Mouse (Mus musculus): Measurements from ENCODE around the gene Efhb. TPM values are rescaled to one million over a fixed set of nuclear protein-coding genes. Genes with fewer than 3 reads are reported as not detected.

Gene Efhb
- polyA plus RNA-seq, 1 experiment from 2014 or later, result 0.26 TPM

DNA sequence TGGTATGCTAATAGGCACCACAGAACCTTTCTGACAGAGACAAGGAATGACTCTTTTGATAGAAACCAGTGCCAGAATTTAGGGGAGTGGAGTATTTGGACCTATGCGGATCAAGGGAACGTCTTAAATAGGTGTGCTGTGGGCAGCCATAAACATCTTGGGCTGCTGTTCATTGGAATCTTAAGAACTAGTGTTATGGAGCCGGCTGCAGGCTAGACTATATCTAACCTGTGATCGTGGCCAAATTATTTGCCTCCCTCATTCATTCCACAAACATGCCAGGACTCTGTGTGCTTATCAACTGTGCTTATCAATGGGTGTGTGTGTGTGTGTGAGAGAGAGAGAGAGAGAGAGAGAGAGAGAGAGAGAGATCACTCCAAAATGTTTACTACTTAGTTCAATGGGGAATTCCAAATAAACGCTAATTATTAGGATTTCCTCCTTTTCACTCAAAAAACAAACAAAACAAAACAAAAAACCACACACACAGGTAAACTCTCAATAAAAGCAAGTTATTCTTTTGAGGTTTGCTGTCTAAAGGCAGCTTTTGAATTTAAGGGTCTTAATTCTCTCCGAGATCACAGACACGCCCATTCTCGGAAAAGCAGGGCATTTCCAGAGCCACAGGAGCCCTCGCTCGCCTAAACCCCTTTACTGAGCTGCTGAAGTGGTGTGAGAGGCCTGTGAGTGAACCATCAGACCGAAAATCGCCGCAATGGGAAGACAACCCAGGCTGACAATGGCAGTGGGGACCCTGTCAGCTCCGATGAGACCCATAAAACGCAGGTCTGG is 15.1 kb upstream of the Efhb start:
- DNase-seq (ENCODE audit: low spot score, missing footprints), result no peak
- Histone ChIP-seq H3K27ac (ENCODE audit: low read depth, low read length) (peak overlapping the region; percentile 97), H3K9me3 (ENCODE audit: control insufficient read depth, low read length) (no peaks in the 10 kb centered on the region), H3K36me3 (ENCODE audit: control insufficient read depth, insufficient read depth, low read length) (no peaks in the 10 kb centered on the region), H3K4me3 (ENCODE audit: low read depth, low read length) (peak overlapping the region; percentile 95), H3K9ac (ENCODE audit: low read length) (peak overlapping the region; percentile 92), H3K27me3 (ENCODE audit: control insufficient read depth, insufficient read depth, low read length) (no peaks in the 10 kb centered on the region), H3K4me1 (ENCODE audit: control insufficient read depth, insufficient read depth, low read length) (peaks cover 13% of the 10 kb centered on the region), H3K4me2 (peak overlapping the region; percentile 62)
- WGBS, result 9% methylated on average over 15 of the region's 15 CpGs
- ATAC-seq (ENCODE audit: low FRiP score), result no peak

DNA sequence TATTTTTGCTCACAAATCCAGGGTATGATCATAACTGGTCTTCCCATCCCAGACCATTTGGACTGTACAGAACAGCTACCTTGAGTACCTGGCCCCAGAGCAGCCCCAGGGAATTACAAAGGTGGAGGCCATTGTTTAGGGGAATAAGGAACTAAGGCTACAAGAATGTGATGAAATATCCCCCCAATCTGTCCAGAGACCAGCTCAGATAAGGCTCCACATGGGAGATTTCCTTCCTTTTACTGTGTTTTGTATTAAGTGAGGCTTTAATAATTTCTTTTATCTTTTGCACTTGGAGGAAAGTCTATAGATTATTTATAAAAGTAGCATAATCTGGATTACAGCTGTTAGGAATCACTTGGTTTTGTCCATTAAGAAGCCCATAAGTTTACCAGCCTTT is 5.6 kb upstream of the Efhb start:
- Histone ChIP-seq H3K4me1 (ENCODE audit: control insufficient read depth, insufficient read depth, low read length) (no peaks in the 10 kb centered on the region), H3K27me3 (ENCODE audit: control insufficient read depth, insufficient read depth, low read length) (no peaks in the 10 kb centered on the region), H3K4me2 (no peak overlapping the region), H3K27ac (ENCODE audit: low read depth, low read length) (no peak overlapping the region), H3K9ac (ENCODE audit: low read length) (no peak overlapping the region), H3K4me3 (ENCODE audit: low read depth, low read length) (no peak overlapping the region), H3K36me3 (ENCODE audit: control insufficient read depth, insufficient read depth, low read length) (no peaks in the 10 kb centered on the region), H3K9me3 (ENCODE audit: control insufficient read depth, low read length) (no peaks in the 10 kb centered on the region)
- no peak for ATAC-seq (ENCODE audit: low FRiP score)
- DNase-seq (ENCODE audit: low spot score, missing footprints), result no peak

DNA sequence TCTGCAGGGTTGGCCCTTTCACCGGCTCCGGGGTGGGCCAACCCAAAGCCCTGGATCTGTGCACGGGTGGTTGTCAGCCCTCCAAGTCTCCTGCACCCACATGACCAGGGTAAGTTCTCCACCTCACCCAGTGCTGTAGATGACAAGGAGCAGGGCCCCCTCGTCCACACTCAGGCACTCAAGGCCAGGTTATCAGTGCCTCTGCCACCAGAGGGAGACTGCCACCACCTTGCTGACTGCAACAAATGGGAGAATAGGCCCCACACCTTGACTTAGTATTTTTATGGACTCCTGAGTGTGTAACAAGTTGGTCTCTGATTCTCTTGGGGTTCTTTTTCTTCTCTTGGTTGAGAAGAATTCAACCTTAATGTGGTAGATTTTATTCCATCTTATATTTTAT is 2.4 kb upstream of the Efhb start:
- Histone ChIP-seq H3K4me1 (ENCODE audit: control insufficient read depth, insufficient read depth, low read length) (peaks cover 4% of the 10 kb centered on the region), H3K4me3 (ENCODE audit: low read depth, low read length) (no peak overlapping the region), H3K4me2 (no peak overlapping the region), H3K36me3 (ENCODE audit: control insufficient read depth, insufficient read depth, low read length) (no peaks in the 10 kb centered on the region), H3K9me3 (ENCODE audit: control insufficient read depth, low read length) (no peaks in the 10 kb centered on the region), H3K9ac (ENCODE audit: low read length) (no peak overlapping the region), H3K27me3 (ENCODE audit: control insufficient read depth, insufficient read depth, low read length) (no peaks in the 10 kb centered on the region), H3K27ac (ENCODE audit: low read depth, low read length) (no peak overlapping the region)
- no peak for ATAC-seq (ENCODE audit: low FRiP score)
- no peak for DNase-seq (ENCODE audit: low spot score, missing footprints)
- 61% methylated on average over 4 of the region's 4 CpGs for WGBS

DNA sequence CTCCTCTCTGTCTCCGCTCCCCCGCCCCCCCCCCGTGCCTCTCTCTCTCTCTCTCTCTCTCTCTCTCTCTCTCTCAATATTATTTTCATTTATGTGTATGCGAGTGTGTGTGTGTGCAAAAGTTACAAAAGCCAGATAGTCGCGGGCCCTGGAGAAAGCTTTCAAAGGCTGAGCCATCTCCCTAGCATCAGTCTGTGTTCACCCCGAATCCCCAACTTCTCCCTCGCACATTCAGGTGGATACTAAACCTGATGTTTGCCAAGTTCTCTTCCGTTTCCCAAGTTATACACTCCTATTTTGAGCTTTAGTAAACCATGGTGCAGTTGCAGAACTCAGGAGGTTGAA is 347 bp upstream of the Efhb start:
- DNase-seq (ENCODE audit: low spot score, missing footprints) (no peak), ATAC-seq (ENCODE audit: low FRiP score) (peak; percentile 68; the same call in 1 of the 2 replicates)
- peak overlapping the region; percentile 65 for H3K4me2 ChIP-seq
- peak overlapping the region; percentile 40 for H3K4me3 ChIP-seq (ENCODE audit: low read depth, low read length)
- H3K9ac ChIP-seq (ENCODE audit: low read length), result peak overlapping the region; percentile 61
- H3K9me3 ChIP-seq (ENCODE audit: control insufficient read depth, low read length), result no peaks in the 10 kb centered on the region
- H3K27ac ChIP-seq (ENCODE audit: low read depth, low read length), result no peak overlapping the region
- whole genome bisulfite sequencing, result 26% methylated on average over 7 of the region's 9 CpGs
- H3K27me3 ChIP-seq (ENCODE audit: control insufficient read depth, insufficient read depth, low read length), result no peaks in the 10 kb centered on the region
- H3K36me3 ChIP-seq (ENCODE audit: control insufficient read depth, insufficient read depth, low read length), result no peaks in the 10 kb centered on the region
- peaks cover 4% of the 10 kb centered on the region for H3K4me1 ChIP-seq (ENCODE audit: control insufficient read depth, insufficient read depth, low read length)

DNA sequence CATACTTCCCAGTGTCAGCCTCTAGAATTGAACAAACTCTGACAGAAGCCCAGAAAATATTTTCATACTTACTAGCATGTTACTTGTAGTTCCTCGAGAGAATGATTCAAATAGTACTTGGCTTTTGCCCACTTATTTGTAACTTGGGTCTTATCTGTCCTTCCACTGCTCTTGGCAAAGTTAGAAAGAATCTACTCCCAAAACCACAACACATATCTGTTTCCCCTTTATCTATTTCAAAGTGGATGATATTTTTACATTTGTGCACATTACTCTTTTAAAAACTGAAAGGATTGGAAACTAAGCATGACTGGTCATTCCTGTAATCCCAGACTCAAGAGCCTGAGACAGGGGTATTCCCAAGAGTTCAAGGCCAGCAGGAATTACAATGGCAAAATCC is 6.4 kb downstream of the Efhb start:
- no peak overlapping the region for H3K27ac ChIP-seq (ENCODE audit: low read depth, low read length)
- no peaks in the 10 kb centered on the region for H3K9me3 ChIP-seq (ENCODE audit: control insufficient read depth, low read length)
- no peak overlapping the region for H3K4me3 ChIP-seq (ENCODE audit: low read depth, low read length)
- no peak for ATAC-seq (ENCODE audit: low FRiP score)
- WGBS, result 80% methylated on average over 1 of the region's 1 CpGs
- DNase-seq (ENCODE audit: low spot score, missing footprints), result no peak
- no peaks in the 10 kb centered on the region for H3K4me1 ChIP-seq (ENCODE audit: control insufficient read depth, insufficient read depth, low read length)
- H3K9ac ChIP-seq (ENCODE audit: low read length), result no peak overlapping the region
- H3K4me2 ChIP-seq, result no peak overlapping the region
- no peaks in the 10 kb centered on the region for H3K27me3 ChIP-seq (ENCODE audit: control insufficient read depth, insufficient read depth, low read length)
- no peaks in the 10 kb centered on the region for H3K36me3 ChIP-seq (ENCODE audit: control insufficient read depth, insufficient read depth, low read length)

DNA sequence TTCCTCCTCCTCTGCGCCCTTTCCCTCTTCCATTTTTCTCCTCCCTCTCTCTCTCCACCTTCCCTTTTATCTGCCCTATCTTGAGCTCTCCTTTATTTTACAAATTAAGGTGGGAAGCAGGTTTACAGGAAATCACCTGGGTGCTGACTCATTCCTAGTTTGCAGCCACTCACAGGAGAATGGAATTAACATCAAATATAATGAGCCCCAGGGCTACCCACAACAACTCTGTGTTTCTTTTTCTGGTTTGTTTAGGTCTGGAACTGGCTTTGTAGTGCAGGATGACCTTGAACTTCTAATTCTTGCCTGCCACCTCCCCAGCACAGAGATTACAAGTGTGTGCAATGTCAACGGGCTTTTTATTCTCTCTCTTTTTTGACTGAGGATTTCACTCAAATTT is 7.0 kb downstream of the Efhb start:
- Histone ChIP-seq H3K27me3 (ENCODE audit: control insufficient read depth, insufficient read depth, low read length) (no peaks in the 10 kb centered on the region), H3K4me2 (no peak overlapping the region), H3K4me3 (ENCODE audit: low read depth, low read length) (no peak overlapping the region), H3K27ac (ENCODE audit: low read depth, low read length) (no peak overlapping the region), H3K9ac (ENCODE audit: low read length) (no peak overlapping the region), H3K36me3 (ENCODE audit: control insufficient read depth, insufficient read depth, low read length) (no peaks in the 10 kb centered on the region), H3K9me3 (ENCODE audit: control insufficient read depth, low read length) (no peaks in the 10 kb centered on the region), H3K4me1 (ENCODE audit: control insufficient read depth, insufficient read depth, low read length) (no peaks in the 10 kb centered on the region)
- ATAC-seq (ENCODE audit: low FRiP score) (no peak), DNase-seq (ENCODE audit: low spot score, missing footprints) (no peak)
- WGBS, result 84% methylated on average over 2 of the region's 2 CpGs

DNA sequence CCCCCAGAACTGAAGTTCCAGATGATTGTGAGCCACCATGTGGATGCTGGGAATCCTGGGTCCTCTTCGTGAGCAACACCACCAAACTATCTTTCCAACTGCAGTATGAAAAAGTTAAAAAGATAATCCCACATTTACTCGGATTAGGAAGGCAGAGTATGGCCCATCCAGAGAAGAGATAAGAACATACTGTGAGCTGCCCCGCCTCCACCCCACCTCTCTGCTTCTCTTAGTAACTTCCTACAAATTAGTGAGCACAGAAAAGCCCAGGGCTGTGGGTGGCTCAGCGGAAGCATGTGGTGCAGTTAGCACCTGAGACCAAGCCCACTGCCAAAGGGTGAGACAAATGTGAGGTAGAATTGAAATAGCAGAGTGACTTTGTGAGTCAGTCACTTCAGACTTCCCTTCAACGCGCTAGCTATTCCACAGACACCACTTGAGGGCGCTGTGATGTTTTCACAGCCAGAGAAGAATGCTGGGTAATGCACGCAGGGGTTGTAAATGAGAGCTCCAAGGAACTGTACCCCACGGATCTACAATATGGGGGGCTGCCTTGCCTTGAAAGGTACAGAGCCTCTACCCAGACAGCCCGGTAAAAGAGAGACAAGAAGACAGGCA is 60.3 kb downstream of the Efhb start:
- H3K9me3 ChIP-seq (ENCODE audit: control insufficient read depth, low read length), result no peaks in the 10 kb centered on the region
- no peak overlapping the region for H3K9ac ChIP-seq (ENCODE audit: low read length)
- H3K4me1 ChIP-seq (ENCODE audit: control insufficient read depth, insufficient read depth, low read length), result no peaks in the 10 kb centered on the region
- H3K4me2 ChIP-seq, result no peak overlapping the region
- ATAC-seq (ENCODE audit: low FRiP score) (no peak), DNase-seq (ENCODE audit: low spot score, missing footprints) (no peak)
- H3K27me3 ChIP-seq (ENCODE audit: control insufficient read depth, insufficient read depth, low read length), result no peaks in the 10 kb centered on the region
- H3K4me3 ChIP-seq (ENCODE audit: low read depth, low read length), result no peak overlapping the region
- WGBS, result 48% methylated on average over 10 of the region's 10 CpGs
- no peaks in the 10 kb centered on the region for H3K36me3 ChIP-seq (ENCODE audit: control insufficient read depth, insufficient read depth, low read length)
- H3K27ac ChIP-seq (ENCODE audit: low read depth, low read length), result no peak overlapping the region

DNA sequence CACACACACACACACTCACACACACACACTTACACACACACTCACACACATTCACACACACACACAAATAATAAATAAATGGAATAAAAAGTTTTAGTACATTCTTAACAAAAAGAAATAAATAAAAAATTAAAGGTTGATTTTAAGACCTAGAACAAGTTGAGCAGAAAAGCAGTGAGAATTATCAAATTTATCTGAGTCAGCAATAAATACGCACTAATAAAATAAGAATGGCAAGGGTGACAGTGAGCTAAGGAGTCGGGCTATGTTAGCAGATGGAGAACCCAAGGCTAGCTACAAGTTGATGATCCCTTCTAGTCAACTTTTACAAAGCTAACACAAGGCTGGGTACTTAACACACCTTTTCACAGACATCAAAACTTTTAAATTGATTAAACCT is 69.9 kb downstream of the Efhb start:
- no peaks in the 10 kb centered on the region for H3K4me1 ChIP-seq (ENCODE audit: control insufficient read depth, insufficient read depth, low read length)
- no peak overlapping the region for H3K4me3 ChIP-seq (ENCODE audit: low read depth, low read length)
- no peak for ATAC-seq (ENCODE audit: low FRiP score)
- H3K9me3 ChIP-seq (ENCODE audit: control insufficient read depth, low read length), result no peaks in the 10 kb centered on the region
- H3K27me3 ChIP-seq (ENCODE audit: control insufficient read depth, insufficient read depth, low read length), result no peaks in the 10 kb centered on the region
- no peak for DNase-seq (ENCODE audit: low spot score, missing footprints)
- H3K36me3 ChIP-seq (ENCODE audit: control insufficient read depth, insufficient read depth, low read length), result no peaks in the 10 kb centered on the region
- H3K9ac ChIP-seq (ENCODE audit: low read length), result no peak overlapping the region
- no peak overlapping the region for H3K4me2 ChIP-seq
- H3K27ac ChIP-seq (ENCODE audit: low read depth, low read length), result no peak overlapping the region
- 87% methylated on average over 2 of the region's 2 CpGs for WGBS

DNA sequence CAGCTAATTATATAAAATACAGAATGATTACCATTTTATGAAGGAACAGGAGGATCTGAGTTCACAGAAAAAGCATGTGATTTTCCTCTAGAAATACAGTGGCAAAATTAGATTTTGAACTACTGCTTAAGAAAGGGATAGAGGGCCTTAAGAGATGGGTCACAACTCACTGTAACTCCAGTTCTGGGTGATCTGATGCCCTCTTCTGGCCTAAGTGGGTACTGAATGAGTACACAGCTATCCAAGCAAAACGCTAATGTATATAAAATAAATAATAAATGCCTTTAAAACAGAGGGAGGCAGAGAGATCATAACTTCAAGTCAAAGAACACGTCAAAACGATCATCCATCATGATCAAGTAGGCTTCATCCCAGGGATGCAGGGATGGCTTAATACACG is 73.6 kb downstream of the Efhb start:
- Histone ChIP-seq H3K9me3 (ENCODE audit: control insufficient read depth, low read length) (no peaks in the 10 kb centered on the region), H3K4me3 (ENCODE audit: low read depth, low read length) (no peak overlapping the region), H3K27ac (ENCODE audit: low read depth, low read length) (no peak overlapping the region), H3K4me1 (ENCODE audit: control insufficient read depth, insufficient read depth, low read length) (no peaks in the 10 kb centered on the region), H3K4me2 (no peak overlapping the region), H3K27me3 (ENCODE audit: control insufficient read depth, insufficient read depth, low read length) (no peaks in the 10 kb centered on the region), H3K36me3 (ENCODE audit: control insufficient read depth, insufficient read depth, low read length) (no peaks in the 10 kb centered on the region), H3K9ac (ENCODE audit: low read length) (no peak overlapping the region)
- DNase-seq (ENCODE audit: low spot score, missing footprints) (peak; percentile 88), ATAC-seq (ENCODE audit: low FRiP score) (0 out of 2 replicates have a peak, but pooled peaks have one; percentile 55)
- WGBS, result 46% methylated on average over 4 of the region's 4 CpGs
